Mouse (Mus musculus) thymus, postnatal 14 days (tissue): ENCODE results near the gene H2-T24.
"Not testable (repeated sequence)": the region's sequence is repeated elsewhere in the genome, so short reads cannot be mapped to it uniquely, and the experiment has no call there.

Source experiments
- DNase-seq: peaks from one replicate; pipeline ENCODE4 v3.0.0; 2021

Gene H2-T24

DNA sequence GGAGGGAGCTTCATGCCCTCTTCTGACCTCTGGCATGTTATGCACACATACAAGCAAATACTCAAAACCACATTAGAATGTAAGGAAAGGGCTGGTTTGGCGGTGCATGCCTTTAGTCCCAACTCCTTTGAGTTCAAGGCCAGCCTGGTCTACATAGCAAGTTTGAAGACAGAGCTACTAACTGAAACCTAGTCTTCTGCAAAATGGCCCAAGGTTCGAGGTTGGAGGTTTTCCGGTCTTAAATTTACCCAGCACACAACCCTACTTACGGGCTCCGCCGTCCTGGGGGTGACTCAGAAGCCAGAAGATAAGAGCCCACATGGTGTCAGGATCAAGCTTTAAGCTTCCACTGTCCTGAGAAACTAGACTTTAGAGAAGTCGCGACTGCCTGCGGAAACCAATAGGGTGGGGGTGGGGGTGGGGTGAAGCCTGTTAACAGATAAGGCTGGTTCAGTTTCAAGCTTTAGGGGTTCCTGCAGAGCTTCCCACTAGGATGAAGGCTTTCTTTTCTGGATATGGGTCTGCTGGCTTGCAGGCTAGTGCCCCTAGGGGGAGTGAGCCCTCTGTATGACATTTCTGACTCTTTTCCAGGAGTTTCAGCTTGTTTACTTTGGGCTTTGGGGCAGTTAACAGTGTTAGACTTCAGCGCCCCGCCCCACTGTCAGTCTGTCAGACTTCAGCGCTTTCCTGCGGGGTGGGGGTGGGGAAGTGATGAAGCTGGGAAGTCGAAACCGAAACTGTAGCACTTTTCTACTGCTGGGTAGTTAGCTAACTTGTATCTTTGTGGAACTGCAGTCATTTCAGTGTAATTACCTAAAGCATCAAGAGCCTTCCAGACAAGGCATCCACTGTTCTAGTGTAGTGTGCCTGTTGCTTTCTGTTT is at the start of gene H2-T24:
Gene H2-T24, minus strand, starts transcription at position 370 of the 883 bp plus-strand sequence.
- peak; percentile 84 for DNase-seq

DNA sequence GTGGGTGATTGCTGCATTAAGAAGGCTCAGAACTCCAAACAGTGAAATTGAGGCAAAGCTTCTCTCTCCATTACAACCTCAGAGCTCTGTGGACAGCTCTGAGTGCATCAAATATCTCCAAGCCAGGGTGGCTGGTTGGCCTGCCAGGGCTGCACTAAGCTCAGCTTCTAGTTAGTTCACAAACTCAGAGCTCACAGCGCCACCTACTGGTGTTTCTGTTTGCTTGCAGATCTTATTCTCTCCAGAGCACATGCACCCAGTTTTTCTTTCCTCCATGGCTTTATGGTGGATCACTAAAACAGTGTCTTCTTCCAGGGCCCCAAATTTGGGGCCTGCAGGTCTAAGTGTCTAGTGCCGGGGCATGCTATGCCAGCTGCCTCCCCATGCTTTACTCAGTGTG is 40.5 kb upstream of the H2-T24 start:
- DNase-seq: peak; percentile 97

DNA sequence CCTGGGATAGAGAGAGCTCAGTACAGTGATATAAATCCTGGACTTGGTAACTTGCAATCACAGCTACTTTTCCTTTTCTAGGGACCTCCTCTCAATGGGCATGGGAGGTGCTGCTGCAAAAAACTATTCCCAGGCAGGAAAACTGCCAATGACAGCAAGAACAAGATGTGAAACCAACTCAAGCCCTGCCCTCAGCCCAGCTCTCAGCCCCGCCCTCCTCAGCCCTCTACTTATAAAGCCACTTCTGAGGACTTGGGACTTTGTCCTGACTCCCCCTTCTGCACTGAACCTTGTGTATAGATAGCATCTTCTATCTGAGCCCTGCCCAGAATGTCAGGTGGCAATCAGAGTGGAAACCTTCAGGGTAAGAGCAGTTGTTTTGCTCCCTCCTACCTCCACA is 38.0 kb upstream of the H2-T24 start, which contains the start of gene Gm11127:
Gene Gm11127, minus strand, starts transcription at position 10 of the 400 bp plus-strand sequence.
- DNase-seq: not testable (repeated sequence)

DNA sequence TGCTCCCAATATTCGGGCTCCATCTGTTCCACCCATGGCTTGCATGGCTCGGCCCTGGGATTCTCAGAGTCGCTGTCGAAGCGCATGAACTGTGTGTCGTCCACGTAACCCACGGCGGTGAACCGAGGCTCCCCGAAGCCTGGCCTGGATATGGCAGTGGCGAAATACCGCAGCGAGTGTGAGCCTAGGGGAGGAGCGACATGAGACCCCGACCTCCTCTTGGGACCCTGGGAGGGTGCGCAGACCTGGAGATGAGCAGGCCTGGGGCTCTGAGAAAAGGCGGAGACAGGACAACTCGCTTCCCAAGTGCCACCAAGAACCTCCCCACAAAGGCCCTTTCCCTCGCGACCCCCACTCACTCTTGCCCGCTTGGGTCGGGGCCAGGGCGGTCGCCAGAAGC is 37.6 kb upstream of the H2-T24 start:
- DNase-seq: not testable (repeated sequence)

DNA sequence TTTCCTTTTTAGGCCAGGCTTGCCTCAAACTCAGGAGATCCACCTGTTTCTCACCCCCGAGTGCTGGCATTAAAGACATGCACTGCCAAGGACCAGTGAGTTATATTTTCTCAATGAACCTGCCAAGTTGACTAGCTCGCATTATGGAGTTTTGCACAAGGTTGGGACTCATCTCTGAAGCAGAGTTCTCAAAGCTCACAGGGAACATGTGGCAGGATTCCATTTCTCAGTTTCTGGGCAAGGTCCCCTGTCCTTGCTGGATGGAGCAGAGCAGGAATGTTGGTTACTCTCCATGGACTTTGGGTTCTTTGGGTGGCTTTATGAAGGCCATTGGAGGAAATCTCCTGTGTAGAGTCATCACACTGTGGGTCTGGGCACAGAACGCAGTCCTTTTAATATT is 22.9 kb upstream of the H2-T24 start:
- DNase-seq: no peak

DNA sequence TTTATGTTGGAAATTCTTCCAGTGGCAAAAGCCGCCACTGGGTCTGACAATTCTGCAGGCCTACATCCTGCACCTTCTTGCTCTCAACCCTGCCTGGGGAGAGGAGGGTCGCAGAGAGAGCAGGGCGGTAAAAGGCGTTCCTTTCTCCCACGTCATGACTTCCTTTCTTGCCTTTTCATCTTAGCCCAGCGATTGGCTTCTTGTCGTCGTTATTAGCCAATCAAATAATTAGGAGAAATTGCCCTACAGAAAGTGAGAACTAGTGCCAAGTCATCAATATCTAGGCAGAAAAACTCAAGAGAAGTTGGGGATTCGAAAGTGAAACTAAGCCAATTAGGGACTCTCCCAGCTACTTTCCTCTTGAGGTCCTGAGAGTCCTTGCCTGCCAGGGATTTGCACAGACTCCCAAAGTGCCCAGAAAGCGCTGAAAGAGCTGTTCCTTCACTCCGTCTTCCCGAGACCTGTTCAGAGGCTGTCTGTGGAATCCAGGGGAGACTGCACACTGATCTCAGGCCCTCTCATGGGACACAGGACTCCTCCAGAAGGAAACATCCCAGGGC is 22.3 kb upstream of the H2-T24 start, which contains the start of the genes H2-T22 and Gm6034:
Gene H2-T22, minus strand, starts transcription at position 138 of the 560 bp plus-strand sequence.
Gene Gm6034, plus strand, starts transcription at position 352 of the 560 bp plus-strand sequence.
- DNase-seq: peak; percentile 85

DNA sequence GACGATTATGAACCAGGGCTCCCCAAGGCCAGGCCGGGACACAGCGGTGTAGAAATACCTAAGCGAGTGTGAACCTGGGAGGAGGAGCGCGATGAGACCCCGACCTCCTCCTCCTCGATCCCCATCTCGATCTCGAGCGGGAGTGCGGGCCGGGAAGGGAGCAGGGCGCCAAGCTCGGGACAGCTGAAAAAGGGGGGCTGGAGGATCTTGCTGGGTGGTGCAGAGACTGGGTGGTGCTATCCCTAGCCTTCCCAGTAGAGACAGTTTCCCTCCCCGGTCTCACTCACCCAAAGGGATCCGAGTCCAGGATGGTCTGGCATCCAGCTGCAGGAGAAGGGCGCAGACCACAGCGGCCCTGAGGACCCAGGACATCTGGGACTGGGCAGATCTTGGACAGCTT is 21.7 kb upstream of the H2-T24 start:
- DNase-seq: peak; percentile 47

DNA sequence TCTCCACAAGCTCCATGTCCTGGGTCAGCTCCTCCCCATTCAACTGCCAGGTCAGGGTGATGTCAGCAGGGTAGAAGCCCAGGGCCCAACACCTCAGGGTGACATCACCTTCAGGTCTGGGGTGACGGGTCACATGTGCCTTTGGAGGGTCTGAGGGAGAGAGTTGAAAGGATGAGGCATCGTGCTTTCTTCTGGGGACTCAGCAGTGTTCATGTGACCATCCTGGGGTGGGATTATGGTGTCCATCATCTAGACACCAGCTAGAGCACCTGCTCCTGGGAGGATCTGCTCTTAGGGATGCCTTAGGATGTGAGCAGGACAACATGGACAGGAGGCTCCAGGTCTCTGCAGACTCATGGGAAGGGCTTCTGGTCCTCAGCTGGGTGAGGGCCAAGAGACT is 20.2 kb upstream of the H2-T24 start:
- DNase-seq: not testable (repeated sequence)

DNA sequence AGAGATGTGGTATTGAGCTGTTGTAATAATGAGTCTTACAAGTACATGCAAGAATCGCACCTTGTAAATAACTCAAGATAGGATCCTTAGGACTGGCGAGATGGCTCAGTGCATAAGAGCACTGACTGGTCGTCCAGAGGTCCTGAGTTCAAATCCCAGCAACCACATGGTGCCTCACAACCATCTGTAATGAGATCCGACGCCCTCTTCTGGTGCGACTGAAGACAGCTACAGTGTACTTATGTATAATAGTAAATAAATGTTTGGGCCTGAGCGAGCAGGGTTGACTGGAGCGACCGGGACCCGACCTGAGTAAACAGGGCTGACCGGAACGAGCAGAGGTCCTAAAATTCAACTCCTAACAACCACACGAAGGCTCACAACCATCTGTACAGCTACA is 15.8 kb upstream of the H2-T24 start:
- DNase-seq: not testable (repeated sequence)

DNA sequence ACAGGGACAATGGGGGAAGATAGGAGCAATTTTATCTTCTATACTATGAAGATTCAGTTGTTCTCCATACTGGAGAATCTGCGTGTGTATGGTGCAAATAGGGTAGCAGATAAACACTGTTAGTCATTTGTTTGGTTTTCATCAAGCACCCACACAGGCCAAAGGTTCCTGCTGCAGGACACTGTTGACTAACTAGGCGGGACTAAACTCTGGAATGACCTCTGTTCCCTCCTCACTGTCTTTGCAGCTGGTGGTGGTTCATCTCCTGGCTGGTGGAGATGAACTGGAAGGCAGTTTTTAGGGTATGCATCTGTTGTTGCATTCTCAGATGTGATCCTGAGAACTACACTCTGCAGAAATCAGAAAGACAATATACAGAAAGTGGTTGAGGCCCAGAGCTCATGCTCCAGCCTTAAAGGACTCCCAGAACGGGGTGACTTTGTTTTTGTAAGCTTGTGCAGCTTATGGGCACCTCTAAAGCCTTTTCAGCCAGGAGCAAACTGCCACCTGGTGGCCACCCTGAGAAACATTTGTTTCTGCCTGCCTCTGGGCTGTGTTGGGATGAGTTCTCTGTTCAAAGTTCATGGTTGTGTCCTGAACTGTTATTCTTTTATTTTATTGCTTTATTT is 14.8 kb upstream of the H2-T24 start:
- peak; percentile 84 for DNase-seq

DNA sequence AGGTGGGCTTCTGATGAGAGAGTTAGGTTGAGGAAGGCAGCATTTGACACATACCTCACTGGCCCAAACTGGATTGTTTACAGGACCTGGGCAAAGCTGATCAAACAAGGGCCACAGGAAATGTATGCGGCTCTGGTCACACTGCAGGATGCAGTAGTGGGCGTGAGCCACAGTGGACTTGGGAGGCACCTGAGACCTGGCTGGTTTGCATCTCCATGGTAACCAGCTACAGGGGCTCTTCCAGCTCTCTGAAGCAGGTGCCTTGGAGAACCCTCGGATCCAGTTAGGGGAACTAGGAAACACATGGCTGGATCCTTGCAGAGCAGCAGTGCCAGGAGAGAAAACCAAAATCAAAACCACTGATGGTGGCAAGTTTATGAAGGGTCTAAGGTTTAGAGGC is 14.2 kb upstream of the H2-T24 start:
- DNase-seq: not testable (repeated sequence)

DNA sequence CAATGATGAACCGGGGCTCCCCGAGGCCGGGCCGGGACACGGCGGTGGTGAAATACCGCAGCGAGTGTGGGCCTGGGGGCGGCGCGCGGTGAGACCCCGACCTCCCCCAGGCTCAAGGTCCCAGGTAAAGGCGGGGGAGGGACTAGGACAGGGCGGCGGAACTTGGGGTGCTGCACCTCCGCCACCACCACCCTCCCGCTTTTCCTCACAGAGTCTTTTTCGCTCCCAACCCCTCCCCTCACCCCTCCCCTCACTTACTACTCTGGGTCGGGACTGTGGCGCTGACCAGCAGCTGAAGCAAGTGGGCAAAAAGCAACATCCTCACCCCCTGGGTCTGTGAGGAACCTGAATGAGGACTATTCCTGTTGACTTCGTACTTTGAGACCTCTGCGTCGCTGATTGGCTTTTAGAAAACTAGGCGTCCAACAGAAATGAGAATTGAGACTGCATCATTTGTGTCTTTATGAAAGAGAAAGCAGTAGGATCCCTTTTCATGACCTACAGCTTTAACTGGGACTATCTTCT is 12.1 kb upstream of the H2-T24 start, which contains the start of gene H2-T23:
Gene H2-T23, minus strand, starts transcription at position 505 of the 525 bp plus-strand sequence.
- DNase-seq: peak; percentile 75

DNA sequence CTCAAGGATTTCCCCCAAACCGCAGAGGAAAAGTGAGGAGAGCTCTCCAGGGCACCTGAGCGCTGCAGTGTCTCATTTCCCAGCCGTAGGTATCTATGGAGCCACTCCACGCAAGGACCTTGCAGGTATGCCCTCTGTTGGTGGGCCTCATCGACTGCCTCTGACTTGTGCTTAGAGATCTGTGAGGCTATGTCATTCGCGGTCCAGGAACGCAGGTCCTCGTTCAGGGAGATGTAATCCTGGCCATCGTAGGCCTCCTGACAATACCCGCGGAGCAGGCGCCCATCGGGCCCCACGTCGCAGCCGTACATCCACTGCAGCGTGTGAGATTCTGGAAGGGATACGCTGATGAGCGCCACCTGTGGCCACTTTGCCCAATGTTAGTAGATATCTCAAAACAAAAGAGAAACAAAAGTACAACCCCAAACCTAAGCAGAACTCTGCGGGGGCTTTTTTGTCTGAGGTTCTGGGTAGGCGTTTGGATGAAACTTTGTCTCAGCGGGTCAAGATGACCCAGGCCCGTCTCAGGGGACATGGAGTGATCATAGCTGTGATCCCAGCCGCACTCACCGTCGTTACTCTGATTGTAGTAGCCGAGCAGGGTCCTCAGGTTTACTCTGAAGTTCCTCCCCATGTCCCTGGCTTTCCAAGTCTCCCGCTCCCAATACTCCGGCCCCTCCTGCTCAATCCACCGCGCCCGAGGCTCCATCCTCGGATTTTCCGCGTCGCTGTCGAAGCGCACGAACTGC is 11.4 kb upstream of the H2-T24 start:
- peak; percentile 71 for DNase-seq

DNA sequence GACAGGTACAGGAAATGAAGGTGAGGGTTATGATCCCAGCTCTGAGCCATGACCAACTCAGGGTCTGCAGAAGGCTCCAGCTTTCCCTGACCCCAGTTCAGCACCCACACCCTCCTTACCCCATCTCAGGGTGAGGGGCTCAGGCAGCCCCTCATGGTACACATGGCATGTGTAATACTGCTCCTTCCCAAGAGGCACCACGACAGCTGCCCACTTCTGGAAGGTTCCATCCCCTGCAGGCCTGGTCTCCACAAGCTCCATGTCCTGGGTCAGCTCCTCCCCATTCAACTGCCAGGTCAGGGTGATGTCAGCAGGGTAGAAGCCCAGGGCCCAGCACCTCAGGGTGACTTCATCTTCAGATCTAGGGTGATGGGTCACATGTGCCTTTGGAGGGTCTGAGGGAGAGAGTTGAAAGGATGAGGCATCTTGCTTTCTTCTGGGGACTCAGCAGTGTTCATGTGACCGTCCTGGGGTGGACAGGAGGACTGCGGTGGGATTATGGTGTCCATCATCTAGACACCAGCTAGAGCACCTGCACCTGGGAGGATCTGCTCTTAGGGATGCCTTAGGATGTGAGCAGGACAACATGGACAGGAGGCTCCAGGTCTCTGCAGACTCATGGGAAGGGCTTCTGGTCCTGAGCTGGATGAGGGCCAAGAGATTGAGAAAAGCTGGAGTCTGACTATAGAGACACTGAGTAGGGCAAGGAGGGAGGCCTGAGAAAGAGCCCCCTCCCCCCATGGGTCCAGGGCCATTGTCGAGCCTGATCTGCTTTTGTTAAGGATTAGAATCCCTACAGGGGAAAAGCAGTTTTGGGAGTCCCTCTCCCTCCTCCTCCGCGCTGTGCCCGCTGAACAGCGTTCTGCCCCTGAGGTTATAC is 10.6 kb upstream of the H2-T24 start:
- DNase-seq: peak; percentile 2

DNA sequence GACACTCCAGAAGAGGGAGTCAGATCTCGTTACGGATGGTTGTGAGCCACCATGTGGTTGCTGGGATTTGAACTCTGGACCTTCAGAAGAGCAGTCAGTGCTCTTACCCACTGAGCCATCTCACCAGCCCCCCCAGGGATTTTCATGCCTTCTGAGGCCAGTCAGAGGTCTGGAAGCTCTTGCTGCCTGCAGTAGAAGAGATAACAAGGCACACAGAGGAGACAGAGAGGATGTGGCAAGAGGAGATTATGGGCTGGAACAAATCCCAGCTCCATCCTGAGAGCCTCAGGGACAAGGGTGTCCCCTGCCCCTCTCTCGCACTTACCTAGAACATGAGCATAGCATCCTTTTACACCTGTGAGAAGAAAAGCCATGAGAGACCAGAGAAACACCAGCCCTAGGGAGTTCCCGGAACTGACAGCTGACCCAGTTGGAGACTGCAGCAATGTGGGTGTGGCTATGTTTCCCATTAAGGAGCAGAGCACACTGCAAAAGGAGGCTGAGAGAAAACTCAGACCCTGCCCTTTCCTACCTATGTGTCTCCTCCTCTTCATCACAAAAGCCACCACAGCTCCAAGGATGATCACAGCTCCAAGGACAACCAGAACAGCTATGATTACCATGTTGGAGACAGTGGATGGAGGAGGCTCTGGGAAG is 9.8 kb upstream of the H2-T24 start:
- not testable (repeated sequence) for DNase-seq

DNA sequence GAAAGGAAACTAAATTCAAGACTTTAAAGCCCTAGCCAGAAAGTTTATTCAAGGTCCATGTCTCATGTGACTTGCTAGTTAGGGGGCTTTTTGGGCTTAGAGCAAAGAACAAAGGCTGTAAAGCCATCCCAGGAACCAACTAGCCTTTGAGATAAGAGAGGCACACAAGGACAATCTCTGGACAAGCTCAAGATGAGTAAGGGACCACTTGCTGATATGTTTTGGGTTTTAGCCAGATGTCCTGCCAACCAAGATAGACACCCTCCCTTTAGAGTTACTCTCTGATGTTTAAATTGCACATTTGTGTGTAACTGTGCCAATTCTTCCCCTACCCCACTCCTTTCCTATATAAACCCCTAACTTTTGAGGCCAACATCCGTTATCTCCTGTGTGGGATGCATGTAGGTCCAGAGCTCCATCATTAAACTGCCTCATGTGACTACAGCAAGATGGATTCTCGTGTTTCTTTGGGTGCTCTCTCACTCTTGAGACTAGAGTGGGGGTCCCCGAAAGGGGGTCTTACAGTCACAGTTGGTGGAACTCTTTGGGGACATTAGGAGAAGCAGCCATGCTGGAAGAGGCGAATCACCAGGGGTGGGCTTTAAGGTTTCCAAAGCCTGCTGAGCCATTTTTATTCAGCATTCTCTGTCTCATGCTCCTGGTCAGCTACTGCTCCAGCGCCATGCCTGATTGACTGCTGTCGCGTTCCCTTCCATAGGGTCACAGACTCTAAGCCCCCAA is 8.7 kb upstream of the H2-T24 start:
- DNase-seq: no peak

DNA sequence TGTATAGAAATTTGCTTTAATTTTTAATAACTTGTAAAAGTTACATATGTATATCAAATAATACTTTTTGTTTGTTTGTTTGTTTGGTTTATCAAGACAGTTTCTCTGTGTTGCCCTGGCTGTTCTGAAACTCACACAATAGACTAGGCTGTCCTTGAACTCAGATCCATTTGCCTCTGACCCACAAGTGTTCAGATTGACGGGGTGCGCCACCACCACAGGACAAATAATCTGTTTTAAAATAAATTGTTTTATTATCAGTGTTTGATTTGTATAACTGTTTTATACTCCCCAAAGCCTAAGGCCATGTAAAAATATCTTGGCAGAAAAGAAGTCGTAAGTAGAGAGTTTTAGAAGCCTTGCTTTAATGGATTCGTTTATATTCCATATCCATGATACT is 7.3 kb upstream of the H2-T24 start:
- DNase-seq: no peak

DNA sequence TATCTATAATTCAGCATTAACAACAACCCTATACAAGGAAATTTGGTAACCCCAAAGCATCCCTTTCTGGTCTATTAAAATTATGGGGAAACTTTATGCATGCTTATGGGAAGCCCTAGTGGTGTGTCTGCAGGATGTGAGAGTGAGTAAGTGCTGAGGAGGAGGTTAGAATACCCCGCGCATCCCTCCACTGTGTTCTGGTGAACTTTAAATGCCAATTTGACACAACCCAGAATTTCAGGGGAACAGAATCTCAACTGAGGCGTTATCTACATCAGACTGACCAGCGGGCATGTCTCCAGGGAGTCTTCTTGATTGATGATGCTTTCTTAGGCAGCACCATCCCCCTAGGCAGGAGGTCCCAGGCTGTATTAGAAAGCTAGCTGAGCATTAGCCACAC is 5.5 kb upstream of the H2-T24 start:
- no peak for DNase-seq

DNA sequence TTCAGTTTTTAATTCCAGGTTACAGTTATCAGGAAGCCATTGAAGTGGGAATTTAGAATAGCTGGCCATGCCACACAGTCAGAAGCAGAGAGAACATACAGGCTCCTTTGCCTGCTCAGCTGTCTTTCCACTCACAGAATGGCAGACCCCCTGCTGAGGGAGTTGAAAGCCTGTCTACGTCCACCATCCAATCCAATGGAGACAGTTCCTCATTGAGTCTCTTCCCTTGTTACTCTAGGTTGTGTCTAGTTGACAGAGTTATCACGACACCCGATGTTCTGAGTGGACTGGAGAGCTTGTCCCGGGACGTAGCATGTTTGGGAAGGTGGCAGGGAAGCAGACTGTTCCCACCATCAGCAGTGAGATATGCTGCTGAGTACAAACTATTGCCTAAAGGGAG is 4.8 kb upstream of the H2-T24 start:
- no peak for DNase-seq
